Mouse (Mus musculus) ovary, adult 2 months (tissue): ENCODE data around the gene Man1c1. TPM values are rescaled to one million over a fixed set of nuclear protein-coding genes. Genes with fewer than 3 reads are reported as not detected.

Experiments
- polyA plus RNA-seq: library from polyadenylated mRNA; depleted of rRNA; stranded (reverse); fragments of >200 nt; gene quantifications from 2 replicates; pipeline ENCODE4 v1.2.3, GENCODE M21; 2012; rRNA removed

Gene Man1c1
- polyA plus RNA-seq, result 7.0 and 9.6 TPM in 2 replicates

DNA sequence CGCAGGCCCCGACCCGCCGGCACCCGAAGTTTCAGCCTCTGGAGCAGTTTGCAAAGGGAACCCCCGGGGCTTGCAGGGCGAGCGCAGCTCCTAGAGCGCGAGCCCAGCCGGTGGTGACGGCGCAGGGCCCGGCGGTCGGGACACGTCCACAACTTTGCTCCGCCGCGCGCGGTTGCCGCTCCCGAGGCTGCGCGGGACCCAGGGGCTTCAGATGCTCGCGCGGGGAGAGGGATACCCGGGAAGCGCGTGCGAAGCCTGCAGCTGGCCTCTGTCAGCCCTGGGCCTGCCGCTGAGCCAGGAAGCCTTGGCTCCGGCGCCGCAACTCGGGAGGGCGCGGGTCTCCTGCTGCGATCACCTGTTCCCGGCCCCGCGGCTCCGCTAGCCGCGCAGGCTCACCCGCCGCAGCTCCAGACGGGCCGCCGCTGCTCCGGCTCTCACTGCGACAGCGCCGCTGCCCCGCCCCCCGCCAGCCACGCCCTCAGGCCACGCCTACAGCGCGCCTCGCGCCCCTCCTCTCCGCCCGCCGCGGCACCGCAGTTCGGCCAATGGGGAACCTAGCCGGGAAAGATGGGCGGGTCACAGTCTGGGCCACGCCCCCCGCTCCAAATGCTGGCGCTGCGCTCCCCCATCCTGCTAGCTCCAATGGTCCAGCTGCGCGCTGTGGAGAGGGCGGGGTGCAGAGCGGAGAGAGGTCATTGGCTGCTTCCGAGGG lies at the start of gene Man1c1:
TSS of gene Man1c1 (minus strand) at position 456 of the 712 bp plus-strand sequence.

GRCm38 (mm10) chr4:134551494-134552316 lies 152.4 kb downstream of the Man1c1 start, which contains the start of gene Selenon:
Selenon (minus strand) TSS chr4:134552166.

DNA sequence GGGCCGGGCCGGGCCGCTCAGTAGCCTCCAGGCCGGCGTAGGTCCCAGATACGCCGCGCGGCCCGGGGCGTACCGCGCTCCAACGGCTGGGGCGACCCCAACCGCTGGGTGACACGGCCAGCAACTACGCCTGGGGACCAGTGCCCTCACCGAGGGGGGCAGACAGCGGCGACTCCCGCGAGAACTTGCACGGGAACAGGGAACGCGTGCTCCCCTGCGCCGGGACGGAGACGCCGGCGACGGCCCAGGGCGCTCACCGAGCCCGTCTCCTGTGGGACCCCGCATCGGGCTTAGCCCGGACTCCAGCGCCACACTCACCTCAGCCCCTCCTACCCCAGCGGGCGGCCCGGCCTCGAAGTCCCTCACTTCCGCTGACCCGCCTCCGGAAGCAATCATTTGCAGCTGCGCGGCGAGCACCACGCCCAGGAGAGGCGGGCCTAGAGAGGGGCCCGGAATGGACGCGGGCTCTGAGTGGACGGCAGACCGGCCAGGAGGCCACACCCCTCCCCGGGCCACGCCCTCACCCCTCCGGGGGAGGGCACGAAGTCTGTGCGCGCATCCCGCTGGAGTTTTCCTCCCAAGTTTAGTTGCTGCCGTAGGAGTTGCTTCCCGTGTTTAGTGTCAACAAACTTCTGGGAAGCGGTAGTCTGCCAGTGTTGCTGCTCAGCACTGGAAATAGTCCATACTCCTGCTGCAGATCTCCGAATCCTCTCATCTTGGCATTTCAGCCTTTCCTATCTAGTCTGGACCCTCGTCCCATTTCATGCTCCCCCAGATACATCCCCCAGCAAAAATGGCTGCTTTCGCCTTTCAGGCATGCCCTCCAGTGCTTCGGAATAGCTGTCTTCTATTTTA lies 168.9 kb downstream of the Man1c1 start, which contains the start of gene Mtfr1l:
TSS of gene Mtfr1l (minus strand) at position 456 of the 855 bp plus-strand sequence.

Other genes with a start within 250 kb of the Man1c1 start
- gene Stmn1, start 236.0 kb downstream of the Man1c1 start, polyA plus RNA-seq, result 5.9 and 8.4 TPM in 2 replicates
- gene Paqr7, start 207.6 kb downstream of the Man1c1 start, polyA plus RNA-seq, result 133 and 163 TPM in 2 replicates
- 1.1 and 1.5 TPM in 2 replicates for gene Aunip, start 193.3 kb downstream of the Man1c1 start, polyA plus RNA-seq
- 131 and 161 TPM in 2 replicates for gene Mtfr1l, start 168.9 kb downstream of the Man1c1 start, polyA plus RNA-seq
- 54.2 and 57.7 TPM in 2 replicates for gene Selenon, start 152.1 kb downstream of the Man1c1 start, polyA plus RNA-seq
- gene Ldlrap1, start 63.7 kb upstream of the Man1c1 start, polyA plus RNA-seq, result 17.3 and 17.9 TPM in 2 replicates
- gene Maco1, start 149.1 kb upstream of the Man1c1 start, polyA plus RNA-seq, result 17.7 and 18.3 TPM in 2 replicates
- 1.6 and 2.3 TPM in 2 replicates for gene Rhd, start 160.2 kb upstream of the Man1c1 start, polyA plus RNA-seq
- 88.8 and 104 TPM in 2 replicates for gene Tmem50a, start 210.7 kb upstream of the Man1c1 start, polyA plus RNA-seq
- 1,545 and 2,628 TPM in 2 replicates for gene Rsrp1, start 219.3 kb upstream of the Man1c1 start, polyA plus RNA-seq
- gene Syf2, start 226.6 kb upstream of the Man1c1 start, polyA plus RNA-seq, result 9.5 and 11.2 TPM in 2 replicates